Mouse (Mus musculus) erythroblast, embryonic 14.5 days (primary cell): Measurements from ENCODE around the gene Mtss1l. TPM values are rescaled to one million over a fixed set of nuclear protein-coding genes. Genes with fewer than 3 reads are reported as not detected.

ENCODE experiments used
- H3K27me3 ChIP-seq: 2 replicates; pipeline ENCODE4 v1.6.1; 2012; ENCODE audit warnings: inconsistent platforms; ENCODE audit not compliant: control insufficient read depth
- H3K36me3 ChIP-seq: 2 replicates; pipeline ENCODE4 v1.6.1; 2012; ENCODE audit warnings: mild to moderate bottlenecking, inconsistent platforms; ENCODE audit not compliant: control insufficient read depth
- H3K4me1 ChIP-seq: 2 replicates; pipeline ENCODE4 v1.6.1; 2012; ENCODE audit warnings: inconsistent platforms; ENCODE audit not compliant: control insufficient read depth
- H3K4me3 ChIP-seq: replicated peaks from 2 replicates; pipeline ENCODE3; 2012; ENCODE audit warnings: moderate library complexity, mild to moderate bottlenecking, inconsistent platforms
- H3K9me3 ChIP-seq: 2 replicates; pipeline ENCODE4 v1.6.1; 2012; ENCODE audit warnings: low read length, inconsistent platforms, mixed read lengths; ENCODE audit not compliant: control insufficient read depth
- GATA1 ChIP-seq: IDR thresholded peaks from 2 replicates; pipeline ENCODE4 v1.6.1; 2012; ENCODE audit warnings: low read length, inconsistent platforms, mixed read lengths
- TAL1 ChIP-seq: IDR thresholded peaks from 3 replicates; pipeline ENCODE4 v1.6.1; 2012; ENCODE audit warnings: low read length, inconsistent platforms, mixed read lengths
- polyA plus RNA-seq: library from polyadenylated mRNA; stranded (reverse); fragments of >175 nt; gene quantifications from 2 replicates; pipeline ENCODE4 v1.2.3, GENCODE M21; 2012

Gene Mtss1l
- polyA plus RNA-seq, 1 experiment, result 0.12 TPM

DNA sequence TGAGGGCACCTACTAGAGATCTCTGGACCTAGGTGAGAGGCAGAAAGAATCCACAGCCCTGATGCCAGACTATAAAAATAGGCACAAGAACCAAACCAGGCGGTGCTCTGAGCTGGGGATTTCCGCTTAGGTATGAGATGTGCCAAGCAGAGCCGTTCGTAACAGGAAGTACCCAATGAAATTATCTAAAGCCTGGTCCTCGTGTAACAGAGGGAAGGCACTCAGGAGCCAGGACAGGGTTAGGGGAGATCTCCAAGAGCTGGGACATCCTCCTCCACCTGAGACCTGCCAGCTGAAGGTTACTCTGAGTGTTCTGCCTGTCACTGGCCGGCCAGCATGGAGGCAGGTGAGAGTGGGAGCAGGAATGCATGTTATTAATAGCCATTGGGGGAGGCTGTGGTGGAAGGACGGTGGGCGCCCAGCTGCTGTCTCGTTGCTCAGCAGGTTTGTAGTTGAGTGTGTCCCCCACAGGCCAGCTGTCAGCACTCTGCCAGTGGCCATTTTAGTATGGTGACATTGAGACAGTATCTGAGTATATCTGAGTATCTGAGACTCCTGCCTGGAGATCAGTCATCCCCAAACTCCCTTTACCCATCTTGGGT is 17.7 kb upstream of the Mtss1l start:
- Histone ChIP-seq H3K27me3 (no peaks in the 10 kb centered on the region), H3K36me3 (peaks cover 55% of the 10 kb centered on the region), H3K4me3 (no peak overlapping the region), H3K9me3 (no peaks in the 10 kb centered on the region), H3K4me1 (no peaks in the 10 kb centered on the region)
- TF ChIP-seq GATA1 (no peak), TAL1 (no peak)

DNA sequence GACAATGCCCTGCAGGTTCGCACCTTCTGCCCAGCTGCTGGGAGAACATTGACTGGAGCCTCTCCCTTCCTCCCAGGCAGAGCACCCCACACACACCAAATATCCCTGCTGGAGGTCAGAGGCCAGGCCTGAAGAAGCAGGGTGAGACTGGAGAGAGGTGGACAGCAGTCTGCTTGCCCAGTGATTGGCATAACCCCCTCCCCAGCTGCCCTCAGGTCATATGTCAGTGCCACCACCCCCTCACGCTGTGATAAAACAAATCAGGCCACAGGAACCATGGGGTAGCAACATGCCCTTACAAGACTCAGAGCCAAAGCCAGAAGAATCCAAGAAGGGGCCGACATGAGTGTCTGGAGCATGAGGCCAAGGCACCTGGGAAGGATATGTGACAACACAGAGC is 17.2 kb upstream of the Mtss1l start:
- Histone ChIP-seq H3K4me1 (no peaks in the 10 kb centered on the region), H3K27me3 (no peaks in the 10 kb centered on the region), H3K9me3 (no peaks in the 10 kb centered on the region), H3K4me3 (no peak overlapping the region), H3K36me3 (peaks cover 57% of the 10 kb centered on the region)
- TF ChIP-seq TAL1 (no peak), GATA1 (no peak)

DNA sequence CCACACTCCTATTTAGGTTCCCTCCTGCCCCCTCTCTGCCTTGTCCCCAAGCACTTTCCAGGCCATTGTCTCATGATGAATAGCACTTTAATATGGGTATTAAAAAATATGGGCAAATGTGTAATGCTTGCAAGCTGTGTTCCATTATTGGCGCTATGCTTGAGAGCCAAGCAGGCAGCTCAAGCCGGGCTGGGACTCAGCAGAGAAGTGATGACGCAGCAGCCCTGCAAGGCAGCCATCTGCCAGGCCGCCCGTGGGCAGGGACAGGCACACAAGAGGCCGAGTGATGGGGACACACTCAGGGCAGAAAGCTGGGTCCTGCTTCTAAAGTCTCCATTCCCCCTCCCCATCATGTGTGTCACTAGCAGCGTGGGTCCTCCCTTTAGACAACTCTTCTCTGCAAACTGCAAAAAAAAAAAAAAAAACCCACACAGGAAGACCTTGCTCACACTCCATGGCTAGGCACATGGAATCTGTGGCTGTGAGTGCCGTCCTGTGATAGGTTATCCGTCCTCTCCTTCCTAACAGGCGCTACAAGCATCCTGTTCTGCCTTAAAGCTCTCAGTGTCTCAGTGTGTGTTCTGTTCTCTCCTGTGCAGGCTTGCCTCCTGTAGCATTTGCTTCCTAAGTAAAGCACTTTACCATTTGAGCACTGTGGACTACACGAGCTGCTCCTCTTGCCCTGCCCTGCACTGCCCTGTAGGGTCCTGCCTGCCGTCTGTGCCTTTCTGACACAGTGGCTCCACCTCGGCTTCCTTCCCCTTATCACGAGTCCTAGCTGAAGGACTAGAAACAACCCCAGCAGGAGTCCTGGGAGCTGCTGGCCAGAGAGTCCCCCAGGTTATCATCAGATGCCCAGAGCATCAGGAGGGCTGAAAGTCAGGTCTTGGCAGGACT is 15.6 kb upstream of the Mtss1l start:
- Histone ChIP-seq H3K4me1 (no peaks in the 10 kb centered on the region), H3K36me3 (peaks cover 65% of the 10 kb centered on the region), H3K4me3 (no peak overlapping the region)

DNA sequence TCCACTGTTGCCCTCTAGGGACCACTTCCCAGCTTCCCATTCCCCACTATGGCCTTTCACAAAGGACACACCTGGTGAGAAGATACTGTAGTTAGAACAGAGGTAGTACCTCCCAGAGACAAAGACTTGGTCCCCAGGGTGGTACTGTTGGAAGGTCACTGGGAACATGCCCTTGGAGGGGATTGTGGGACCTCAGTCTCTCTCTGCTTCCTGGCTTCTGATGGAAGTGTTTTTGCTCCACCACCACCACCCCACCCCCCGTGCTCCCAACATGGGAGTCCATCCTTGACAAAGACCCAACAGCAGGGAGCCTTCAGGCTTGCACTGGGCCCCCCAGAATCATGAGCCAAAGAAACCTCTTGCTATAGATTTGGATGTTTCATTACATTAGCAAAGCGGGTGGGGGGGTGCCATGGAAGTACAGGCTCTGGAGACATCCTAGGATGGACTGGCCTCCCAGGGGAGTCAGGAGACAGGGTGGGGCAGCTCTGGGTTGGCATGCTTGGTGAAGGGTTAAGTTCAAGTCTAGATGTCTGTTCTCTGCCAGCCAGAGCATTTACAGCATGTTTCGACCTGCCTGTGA is 14.9 kb upstream of the Mtss1l start:
- Histone ChIP-seq H3K4me3 (no peak overlapping the region), H3K4me1 (no peaks in the 10 kb centered on the region), H3K27me3 (no peaks in the 10 kb centered on the region), H3K9me3 (no peaks in the 10 kb centered on the region), H3K36me3 (peaks cover 66% of the 10 kb centered on the region)
- no peak for TF ChIP-seq GATA1

More for the DNA sequence above, 15.6 kb upstream of the Mtss1l start:
- H3K9me3 ChIP-seq, result no peaks in the 10 kb centered on the region
- no peak for TF ChIP-seq TAL1
- TF ChIP-seq GATA1, result no peak
- H3K27me3 ChIP-seq, result no peaks in the 10 kb centered on the region

DNA sequence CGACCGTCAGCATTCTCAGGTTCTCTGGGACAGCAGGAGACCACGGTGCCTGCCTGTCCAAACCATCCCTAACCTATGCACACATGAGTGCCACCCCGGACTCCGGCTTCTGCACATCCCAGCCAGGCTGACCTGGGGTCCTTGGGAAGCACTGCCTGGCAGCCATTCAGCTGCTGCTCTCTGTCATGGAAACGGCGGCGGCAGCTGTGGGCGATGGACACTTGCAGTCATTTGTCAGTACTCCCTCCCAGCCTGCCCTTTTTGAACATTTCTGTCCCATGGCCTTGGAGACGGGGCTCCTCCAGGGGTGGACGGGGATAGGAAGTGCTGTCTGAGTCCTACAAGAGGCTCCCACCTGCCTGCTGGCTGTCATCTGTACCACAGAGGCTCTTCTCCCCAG is 12.8 kb upstream of the Mtss1l start:
- H3K27me3 ChIP-seq, result no peaks in the 10 kb centered on the region
- peaks cover 76% of the 10 kb centered on the region for H3K36me3 ChIP-seq
- no peaks in the 10 kb centered on the region for H3K4me1 ChIP-seq
- no peak for TF ChIP-seq GATA1
- TF ChIP-seq TAL1, result no peak
- H3K4me3 ChIP-seq, result no peak overlapping the region
- H3K9me3 ChIP-seq, result no peaks in the 10 kb centered on the region

DNA sequence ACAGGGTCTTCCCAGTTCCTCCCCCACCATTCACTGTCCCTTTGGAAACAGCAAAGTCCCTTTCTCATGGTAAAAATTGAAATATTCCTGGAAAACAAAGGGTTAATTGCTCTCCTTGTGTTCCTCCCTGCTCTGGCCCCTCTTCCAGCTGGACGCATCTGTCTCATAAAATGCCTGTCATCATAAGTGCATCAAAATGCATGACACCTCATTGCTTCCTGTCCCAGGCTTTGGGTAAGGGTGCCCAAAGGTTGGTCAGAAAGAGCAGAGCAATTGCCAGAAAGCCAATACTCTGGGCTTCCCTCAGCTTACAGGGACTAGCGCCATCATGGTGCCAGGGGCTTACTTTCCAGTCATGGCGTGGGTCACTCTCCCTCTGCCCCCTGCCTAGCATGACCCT is 10.7 kb upstream of the Mtss1l start:
- Histone ChIP-seq H3K27me3 (no peaks in the 10 kb centered on the region), H3K4me3 (no peak overlapping the region), H3K36me3 (peaks cover 75% of the 10 kb centered on the region), H3K9me3 (no peaks in the 10 kb centered on the region), H3K4me1 (no peaks in the 10 kb centered on the region)
- no peak for TF ChIP-seq TAL1
- no peak for TF ChIP-seq GATA1

DNA sequence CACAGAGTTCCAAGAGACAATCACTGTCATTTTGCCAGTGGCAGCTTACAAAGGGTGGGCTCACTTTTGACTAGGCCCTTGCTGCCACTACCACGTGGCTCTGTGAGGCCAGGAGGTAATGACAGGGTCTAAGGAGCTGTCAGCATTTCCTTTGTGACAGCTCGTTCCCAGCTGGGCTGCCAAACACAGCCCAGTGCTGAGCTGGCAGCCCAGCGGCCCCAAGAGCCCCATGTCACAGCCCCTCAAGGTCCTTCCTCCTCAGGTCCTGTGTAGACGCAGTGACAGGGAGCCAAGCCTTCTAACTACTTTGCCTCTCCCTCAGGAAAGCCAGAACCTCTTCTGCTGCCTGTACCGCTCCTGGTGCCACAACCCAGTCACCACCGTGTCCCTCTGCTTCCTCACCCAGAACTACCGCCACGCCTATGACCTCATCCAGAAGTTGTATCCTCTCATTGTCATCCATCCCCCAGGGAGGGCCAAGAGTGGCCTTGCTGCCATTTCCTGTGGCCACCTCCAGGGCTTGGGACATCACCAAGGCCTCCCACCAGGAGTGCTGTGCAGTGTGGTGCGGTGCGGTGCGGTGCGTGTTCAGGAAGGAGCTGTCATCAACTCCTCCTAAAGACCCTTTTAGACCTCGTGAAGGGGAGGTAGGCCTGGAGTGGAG is 9.9 kb upstream of the Mtss1l start:
- no peaks in the 10 kb centered on the region for H3K9me3 ChIP-seq
- H3K4me1 ChIP-seq, result no peaks in the 10 kb centered on the region
- no peaks in the 10 kb centered on the region for H3K27me3 ChIP-seq
- H3K36me3 ChIP-seq, result peaks cover 79% of the 10 kb centered on the region
- no peak for TF ChIP-seq TAL1
- H3K4me3 ChIP-seq, result no peak overlapping the region

DNA sequence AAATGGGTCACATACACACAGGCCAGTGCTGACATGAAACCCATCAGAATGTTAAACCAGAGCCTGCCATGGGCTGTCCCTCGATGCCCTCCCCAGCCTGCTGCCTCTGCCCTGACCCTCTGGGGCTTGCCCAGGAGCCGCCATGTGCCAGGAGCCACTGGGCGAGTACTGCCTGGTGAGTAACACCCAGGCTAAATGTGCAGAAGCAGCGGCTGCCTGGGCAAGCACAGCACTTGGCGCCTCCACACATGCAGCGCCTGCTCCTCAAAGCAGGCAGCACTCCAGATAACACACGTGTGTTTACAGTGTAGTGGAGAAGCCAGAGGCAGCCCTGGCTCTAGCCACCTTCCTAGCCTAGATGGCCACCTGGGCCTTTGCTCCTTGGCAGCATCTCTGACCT is 8.2 kb upstream of the Mtss1l start:
- peaks cover 73% of the 10 kb centered on the region for H3K36me3 ChIP-seq
- no peak overlapping the region for H3K4me3 ChIP-seq
- H3K4me1 ChIP-seq, result no peaks in the 10 kb centered on the region
- TF ChIP-seq TAL1 (no peak), GATA1 (no peak)
- no peaks in the 10 kb centered on the region for H3K9me3 ChIP-seq
- no peaks in the 10 kb centered on the region for H3K27me3 ChIP-seq

DNA sequence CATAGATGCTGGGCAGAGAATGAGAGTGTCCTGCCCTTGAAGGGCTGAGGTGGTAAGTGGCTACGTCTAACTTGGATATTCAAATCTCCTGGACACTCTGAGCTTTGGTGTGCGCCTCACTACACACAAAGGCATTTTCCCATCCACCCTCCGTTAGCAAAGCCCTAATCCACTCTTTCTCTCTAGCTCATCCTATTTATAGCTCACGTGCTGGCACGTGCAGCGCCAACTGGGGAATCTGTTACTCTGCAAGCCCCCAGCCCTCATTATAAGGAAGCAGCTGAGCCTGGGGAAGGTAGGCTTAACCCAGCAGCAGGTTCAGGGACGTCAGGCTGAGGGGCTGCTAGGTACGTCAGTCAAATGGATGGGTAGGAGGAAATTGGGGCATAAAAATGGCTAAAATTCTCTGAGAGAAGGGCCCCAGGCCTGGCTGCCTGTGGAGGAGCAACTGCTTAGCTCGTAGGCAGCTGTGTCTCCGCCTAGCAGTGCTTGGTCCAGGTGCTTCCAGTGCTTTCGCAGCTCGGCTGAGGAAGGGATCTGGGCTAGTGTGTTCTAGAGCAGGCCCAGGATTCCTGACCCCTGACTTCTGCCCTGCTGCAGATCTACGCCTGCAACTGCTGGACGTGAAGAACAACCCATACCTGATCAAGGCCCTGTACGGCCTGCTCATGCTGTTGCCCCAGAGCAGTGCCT is 6.3 kb upstream of the Mtss1l start:
- H3K4me3 ChIP-seq, result no peak overlapping the region
- TF ChIP-seq GATA1 (no peak), TAL1 (no peak)
- peaks cover 13% of the 10 kb centered on the region for H3K27me3 ChIP-seq
- H3K4me1 ChIP-seq, result no peaks in the 10 kb centered on the region
- H3K9me3 ChIP-seq, result no peaks in the 10 kb centered on the region
- peaks cover 56% of the 10 kb centered on the region for H3K36me3 ChIP-seq
